Mouse (Mus musculus) neural tube, embryonic 12.5 days (tissue): ENCODE measurements around the gene Mvp. TPM values are rescaled to one million over a fixed set of nuclear protein-coding genes. Genes with fewer than 3 reads are reported as not detected.

ENCODE experiments used
- ATAC-seq: fragments of 200-750 bp; cut with Nextera tagmentation; 2 replicates; pipeline ENCODE4 v1.8.0; 2017; ENCODE audit warnings: low read depth, mild to moderate bottlenecking, moderate TSS enrichment, moderate library complexity; ENCODE audit not compliant: low FRiP score
- H3K27ac ChIP-seq: fragments of 300-500 bp; sonication (generic); 2 replicates; pipeline ENCODE4 v1.5.1; 2016
- H3K27me3 ChIP-seq: fragments of 300-500 bp; sonication (generic); replicated peaks from 2 replicates; pipeline ENCODE4 v1.6.1; 2016; ENCODE audit warnings: mild to moderate bottlenecking
- H3K36me3 ChIP-seq: fragments of 300-500 bp; sonication (generic); 2 replicates; pipeline ENCODE4 v1.6.1; 2016; ENCODE audit warnings: mild to moderate bottlenecking
- H3K4me1 ChIP-seq: fragments of 300-500 bp; sonication (generic); 2 replicates; pipeline ENCODE4 v1.6.1; 2016
- H3K4me2 ChIP-seq: fragments of 300-500 bp; sonication (generic); replicated peaks from 2 replicates; pipeline ENCODE4 v1.6.1; 2016; ENCODE audit warnings: mild to moderate bottlenecking
- H3K4me3 ChIP-seq: fragments of 300-500 bp; sonication (generic); 2 replicates; pipeline ENCODE4 v1.5.1; 2016
- H3K9ac ChIP-seq: fragments of 300-500 bp; sonication (generic); 2 replicates; pipeline ENCODE4 v1.6.1; 2016; ENCODE audit warnings: mild to moderate bottlenecking
- H3K9me3 ChIP-seq: fragments of 300-500 bp; sonication (generic); 2 replicates; pipeline ENCODE4 v1.6.1; 2016; ENCODE audit warnings: mild to moderate bottlenecking
- WGBS: fragments of 180-500 bp; shearing (Covaris S2); methylation state at CpG from one replicate; pipeline ENCODE4 v1.1.7; 2016; 5-methylcytosine and 5-hydroxymethylcytosine counted together
- polyA plus RNA-seq: library from polyadenylated mRNA; unstranded; fragments of >200 nt; fragmentation: Nextera tagmentation; extraction: Ambion mirVana; gene quantifications from 2 replicates; pipeline ENCODE4 v1.2.1, GENCODE M21; 2016

Mvp gene
- 5.9 and 6.6 TPM in 2 replicates for polyA plus RNA-seq

DNA sequence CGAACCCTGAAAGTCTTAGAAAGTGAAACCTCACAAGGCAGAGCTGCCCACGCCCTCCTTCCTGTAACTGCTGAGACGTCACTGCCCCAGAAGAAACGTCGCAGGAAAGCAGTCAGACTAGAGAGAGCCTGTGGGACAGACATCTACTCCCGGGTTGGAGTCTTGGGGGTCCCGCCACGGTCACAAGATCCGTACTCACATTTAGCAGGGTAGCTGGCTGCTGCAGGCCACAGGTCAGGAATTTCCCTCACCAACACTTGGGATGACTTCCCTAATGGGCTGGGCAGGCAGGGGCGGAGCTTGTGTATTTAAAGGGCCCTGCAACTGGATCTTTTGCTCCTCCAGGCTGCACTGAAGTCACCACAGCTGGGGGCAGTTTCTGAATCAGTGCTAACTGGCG is at the start of gene Mvp:
Gene Mvp (minus strand): TSS at position 302 of the 400 bp plus-strand sequence.
- peaks cover 41% of the 10 kb centered on the region for H3K4me1 ChIP-seq
- H3K27ac ChIP-seq: no peak within 1 kb of the TSS
- 69% methylated on average over 11 of the region's 11 CpGs for WGBS
- H3K27me3 ChIP-seq: no peaks in the 10 kb centered on the region
- 0 out of 2 replicates have a peak within 1 kb of the TSS, but pooled peaks have one; percentile 3 for H3K9ac ChIP-seq
- H3K4me3 ChIP-seq: 0 out of 2 replicates have a peak within 1 kb of the TSS, but pooled peaks have one; percentile 10
- peak within 1 kb of the TSS; percentile 94 for H3K4me2 ChIP-seq
- H3K36me3 ChIP-seq: peaks cover 27% of the 10 kb centered on the region
- H3K9me3 ChIP-seq: no peaks in the 10 kb centered on the region
- no peak for ATAC-seq

DNA sequence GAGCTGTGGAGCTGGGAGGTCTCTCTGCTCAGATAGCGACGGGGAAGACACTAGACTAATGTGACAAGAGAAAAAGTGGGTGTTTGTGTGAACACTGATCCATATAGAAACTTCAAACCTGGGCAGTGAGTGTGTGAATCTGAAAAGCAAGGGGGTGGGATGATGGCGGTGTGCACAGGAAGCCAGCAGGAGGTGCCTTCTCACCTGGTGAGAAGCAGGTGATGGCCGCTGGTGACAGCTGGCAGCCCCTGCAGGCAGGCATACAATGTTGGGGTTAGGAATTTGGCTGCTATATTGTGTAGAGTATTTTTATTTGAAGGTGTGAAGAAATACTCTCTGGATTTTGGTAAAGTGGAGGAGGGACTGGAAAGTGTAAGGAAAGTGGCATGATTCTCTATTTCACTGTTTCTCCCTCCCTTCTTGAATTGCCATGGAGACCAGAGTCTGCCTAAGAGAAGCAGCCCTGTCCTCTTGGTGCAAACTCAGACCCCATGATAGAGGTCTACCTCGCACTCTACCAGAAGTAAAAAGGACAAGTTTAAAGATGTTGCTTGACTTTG is 40.7 kb upstream of the Mvp start:
- 76% methylated on average over 5 of the region's 5 CpGs for WGBS
- no peaks in the 10 kb centered on the region for H3K27me3 ChIP-seq

DNA sequence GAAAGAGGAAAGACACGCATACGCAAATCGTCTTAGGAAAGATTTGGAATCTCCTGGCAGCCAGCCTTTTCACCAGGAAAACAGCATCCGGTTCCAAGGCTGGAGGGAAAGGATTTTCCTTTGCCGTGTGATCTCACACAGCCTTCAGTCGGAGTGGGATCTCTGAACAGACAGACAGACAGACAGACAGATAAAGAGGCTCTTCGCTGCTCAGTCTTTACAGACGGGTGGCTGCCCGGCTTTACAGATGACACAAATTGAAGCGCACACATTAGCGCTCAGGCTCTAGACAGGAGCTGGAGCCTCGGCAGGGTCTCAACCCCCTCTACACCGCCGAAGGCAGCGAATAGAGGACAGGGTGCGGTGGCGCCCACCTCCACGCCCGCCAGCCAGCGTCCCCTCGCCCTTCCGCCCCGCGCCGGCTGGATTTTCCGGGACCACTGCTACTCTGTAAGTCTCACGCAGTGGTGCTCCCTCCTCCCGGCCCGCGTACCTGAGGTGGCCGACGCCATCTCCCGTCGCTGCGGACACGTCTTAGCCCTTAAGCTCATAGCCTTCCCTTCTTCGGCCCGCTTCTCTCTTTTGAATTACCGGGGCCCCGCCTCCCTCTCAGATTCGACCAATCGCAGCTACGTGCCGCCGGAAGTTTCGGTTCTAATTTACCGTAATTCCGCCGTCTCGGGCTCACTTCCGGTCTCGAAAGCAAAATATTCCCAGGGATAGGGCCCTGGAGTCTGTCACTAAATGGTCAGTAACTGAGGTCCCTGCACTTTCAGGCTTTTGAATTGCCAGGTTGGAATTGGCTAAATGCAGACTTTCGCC is 27.6 kb upstream of the Mvp start, which contains the start of gene Kif22:
Gene Kif22 (minus strand): TSS at position 621 of the 822 bp plus-strand sequence.
- Histone ChIP-seq H3K4me3 (peak within 1 kb of the TSS; percentile 73), H3K9me3 (no peaks in the 10 kb centered on the region), H3K4me1 (peaks cover 14% of the 10 kb centered on the region), H3K36me3 (0 out of 2 replicates have a peak, but pooled peaks cover 6% of the 10 kb centered on the region), H3K9ac (peak within 1 kb of the TSS; percentile 68), H3K27ac (no peak within 1 kb of the TSS), H3K4me2 (peak within 1 kb of the TSS; percentile 70), H3K27me3 (no peaks in the 10 kb centered on the region)
- under 1% methylated on average over 53 of the region's 53 CpGs for WGBS
- ATAC-seq: peak; percentile 48; the same call in 1 of the 2 replicates

More for the DNA sequence above, 40.7 kb upstream of the Mvp start:
- H3K4me2 ChIP-seq: no peak overlapping the region
- H3K9me3 ChIP-seq: no peaks in the 10 kb centered on the region
- H3K4me1 ChIP-seq: no peaks in the 10 kb centered on the region
- H3K27ac ChIP-seq: no peak overlapping the region
- no peak overlapping the region for H3K4me3 ChIP-seq
- no peak for ATAC-seq
- H3K36me3 ChIP-seq: no peaks in the 10 kb centered on the region
- no peak overlapping the region for H3K9ac ChIP-seq

DNA sequence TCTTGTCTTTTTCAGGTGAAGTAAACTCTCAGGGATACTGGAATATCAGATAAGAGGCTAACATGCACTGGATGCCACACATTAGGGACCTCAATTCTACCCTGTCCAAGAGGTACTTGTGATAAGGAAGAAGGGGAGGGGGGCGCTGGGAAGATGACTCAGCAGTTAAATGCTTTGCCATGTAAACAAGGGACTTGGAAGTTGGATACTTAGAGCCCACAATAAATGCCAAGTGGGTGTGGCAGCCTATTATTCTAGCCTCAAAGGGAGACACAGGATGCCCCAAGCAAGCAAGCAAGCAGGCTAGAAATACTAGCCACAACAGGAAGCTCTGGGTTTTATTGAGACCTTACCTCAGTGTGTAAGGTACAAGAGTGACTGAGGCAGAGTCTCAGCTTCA is 16.8 kb upstream of the Mvp start:
- H3K27me3 ChIP-seq: no peaks in the 10 kb centered on the region
- H3K4me2 ChIP-seq: no peak overlapping the region
- H3K27ac ChIP-seq: no peak overlapping the region
- H3K4me3 ChIP-seq: no peak overlapping the region
- ATAC-seq: no peak
- H3K9ac ChIP-seq: no peak overlapping the region
- peaks cover 8% of the 10 kb centered on the region for H3K4me1 ChIP-seq
- H3K9me3 ChIP-seq: no peaks in the 10 kb centered on the region
- peaks cover 67% of the 10 kb centered on the region for H3K36me3 ChIP-seq
- WGBS: 47% methylated on average over 1 of the region's 1 CpGs

DNA sequence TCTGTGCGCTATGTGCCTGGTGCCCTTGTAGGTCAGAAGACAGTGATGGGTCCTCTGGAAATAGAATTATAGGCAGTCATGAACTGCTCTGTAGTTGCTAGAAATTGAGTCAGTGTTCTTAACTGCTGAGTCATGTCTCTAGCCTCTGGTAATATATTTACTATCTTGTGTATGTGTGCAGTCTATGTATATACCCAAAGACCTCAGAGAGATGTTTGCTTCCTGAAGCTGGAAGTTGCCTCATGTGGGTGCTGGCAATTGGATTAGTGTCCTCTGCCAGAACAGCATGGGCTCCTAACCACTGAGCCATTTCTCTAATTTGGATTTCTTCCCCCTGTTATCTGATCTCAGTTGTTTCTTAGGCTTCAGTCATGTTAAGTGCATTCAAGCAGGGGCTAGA is 15.8 kb upstream of the Mvp start:
- ATAC-seq: no peak

DNA sequence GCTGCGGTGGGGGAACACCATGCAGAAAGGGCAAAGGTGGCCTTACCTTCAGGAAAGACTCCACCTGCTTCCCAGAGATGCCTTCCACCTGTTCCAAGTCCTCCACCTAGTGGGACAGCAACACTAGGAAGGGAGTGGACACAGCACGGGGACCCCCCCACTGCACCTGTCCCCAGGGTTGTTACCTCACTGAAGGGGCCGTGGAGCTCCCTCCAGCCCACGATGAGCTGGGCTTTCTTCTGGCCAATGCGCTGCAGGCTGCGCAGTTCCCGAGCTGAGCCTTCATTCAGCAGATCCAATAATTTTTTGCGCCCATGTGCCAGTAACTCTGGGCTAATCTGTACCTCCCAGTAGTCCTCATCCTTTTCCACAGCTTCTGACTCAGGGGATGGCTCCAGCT is 13.5 kb upstream of the Mvp start:
- Histone ChIP-seq H3K9ac (peak overlapping the region; percentile 61), H3K27me3 (no peaks in the 10 kb centered on the region), H3K4me2 (peak overlapping the region; percentile 76), H3K27ac (peak overlapping the region; percentile 98), H3K36me3 (peaks cover 63% of the 10 kb centered on the region), H3K9me3 (no peaks in the 10 kb centered on the region), H3K4me3 (peak overlapping the region; percentile 98), H3K4me1 (peaks cover 30% of the 10 kb centered on the region)
- 68% methylated on average over 8 of the region's 8 CpGs for WGBS
- no peak for ATAC-seq

More for the DNA sequence above, 15.8 kb upstream of the Mvp start:
- Histone ChIP-seq H3K27me3 (no peaks in the 10 kb centered on the region), H3K4me2 (no peak overlapping the region), H3K9ac (no peak overlapping the region), H3K4me1 (peaks cover 8% of the 10 kb centered on the region), H3K27ac (no peak overlapping the region), H3K36me3 (peaks cover 61% of the 10 kb centered on the region), H3K9me3 (no peaks in the 10 kb centered on the region), H3K4me3 (no peak overlapping the region)
- WGBS: 100% methylated on average over 1 of the region's 1 CpGs

DNA sequence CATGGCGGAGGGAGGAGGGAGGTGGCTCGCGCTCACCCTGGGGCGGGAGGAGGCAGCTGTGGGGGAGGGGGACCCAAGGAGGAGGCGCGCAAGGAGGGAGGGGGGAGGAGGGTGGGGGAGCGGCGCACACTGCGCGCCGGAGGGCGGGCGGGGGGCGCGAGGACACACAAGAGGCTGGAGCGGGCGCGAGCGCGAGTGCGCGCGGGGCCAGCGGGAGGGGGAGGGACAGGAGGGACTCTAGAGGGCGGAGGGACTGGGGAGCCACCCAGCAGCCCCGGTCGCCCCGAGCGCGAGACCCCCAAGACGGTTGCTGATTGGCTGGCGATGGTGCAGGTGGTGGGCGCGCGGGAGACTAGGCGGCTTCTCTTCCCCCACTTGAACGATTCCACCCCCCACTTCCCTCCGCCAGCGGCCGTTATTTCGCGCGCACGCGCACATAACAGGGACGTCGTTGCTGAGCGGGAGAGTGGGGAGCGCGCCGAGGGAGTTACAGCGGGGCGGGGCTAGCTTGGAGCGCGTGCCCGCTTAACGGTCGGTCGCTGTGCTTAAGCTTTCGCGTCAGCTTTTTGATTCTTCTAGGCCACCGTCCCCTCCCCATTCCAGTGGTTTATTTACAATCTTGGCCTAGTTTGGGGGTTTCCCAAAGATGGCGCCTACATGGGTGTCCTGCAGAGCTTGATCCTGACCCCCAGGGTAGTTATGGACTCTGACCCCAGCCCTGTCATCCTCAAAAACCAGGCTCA is 12.7 kb upstream of the Mvp start, which contains the start of gene Maz:
Gene Maz (minus strand): TSS at position 54 of the 743 bp plus-strand sequence.
- under 1% methylated on average over 51 of the region's 63 CpGs for WGBS
- peaks cover 38% of the 10 kb centered on the region for H3K4me1 ChIP-seq
- H3K27me3 ChIP-seq: no peaks in the 10 kb centered on the region
- peak within 1 kb of the TSS; percentile 89 for H3K9ac ChIP-seq
- H3K4me3 ChIP-seq: peak within 1 kb of the TSS; percentile 98
- no peaks in the 10 kb centered on the region for H3K9me3 ChIP-seq
- H3K4me2 ChIP-seq: peak within 1 kb of the TSS; percentile 98
- peaks cover 63% of the 10 kb centered on the region for H3K36me3 ChIP-seq
- ATAC-seq: peak; percentile 88
- H3K27ac ChIP-seq: peak within 1 kb of the TSS; percentile 98

DNA sequence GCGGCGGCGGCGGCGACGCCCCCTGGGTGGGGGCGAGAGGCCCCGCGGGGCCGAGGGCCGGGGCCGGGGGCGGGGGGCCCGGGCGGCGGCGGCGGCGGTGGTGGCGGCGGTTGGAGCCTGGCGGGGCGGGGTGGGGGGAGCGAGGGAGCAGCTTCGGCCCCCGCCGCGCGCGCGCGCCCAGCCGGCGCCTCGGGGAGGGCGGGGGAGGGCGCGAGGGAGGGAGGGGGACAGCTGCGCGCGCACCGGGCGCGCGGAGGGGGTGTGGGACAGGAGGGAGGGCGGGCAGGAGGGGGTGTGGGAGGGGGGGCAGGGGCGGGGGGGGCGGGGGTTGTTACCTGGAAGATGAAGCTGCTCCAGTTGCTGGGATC is 12.2 kb upstream of the Mvp start:
- H3K27ac ChIP-seq: peak overlapping the region; percentile 98
- peak overlapping the region; percentile 89 for H3K9ac ChIP-seq
- no peaks in the 10 kb centered on the region for H3K27me3 ChIP-seq
- H3K9me3 ChIP-seq: no peaks in the 10 kb centered on the region
- 3% methylated on average over 5 of the region's 48 CpGs for WGBS
- H3K4me1 ChIP-seq: peaks cover 43% of the 10 kb centered on the region
- H3K4me2 ChIP-seq: peak overlapping the region; percentile 98
- ATAC-seq: peak; percentile 8; the same call in 1 of the 2 replicates
- H3K4me3 ChIP-seq: peak overlapping the region; percentile 98
- peaks cover 61% of the 10 kb centered on the region for H3K36me3 ChIP-seq

DNA sequence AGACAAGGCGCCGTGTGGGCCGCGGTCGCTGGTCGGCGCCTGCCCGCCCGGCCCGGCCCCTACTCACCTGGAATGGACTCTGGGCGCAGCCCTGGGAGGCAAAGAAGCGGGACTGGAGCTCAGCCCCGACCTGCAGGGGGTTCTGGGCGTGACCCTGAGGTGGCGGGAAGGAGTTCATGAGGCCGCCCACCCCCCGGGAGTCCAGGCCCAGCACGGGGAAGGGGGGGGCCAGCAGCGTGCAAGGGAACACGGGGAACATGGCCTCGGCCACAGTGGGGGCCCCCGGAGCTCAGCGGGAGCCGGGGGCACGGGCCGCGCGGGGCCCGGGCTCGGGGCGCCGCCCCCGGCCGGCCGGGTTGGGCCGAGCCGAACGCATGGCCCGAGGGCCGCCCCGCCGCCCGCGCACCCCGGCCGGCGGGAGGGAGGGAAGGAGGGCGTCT is 11.8 kb upstream of the Mvp start:
- Histone ChIP-seq H3K27me3 (no peaks in the 10 kb centered on the region), H3K36me3 (peaks cover 58% of the 10 kb centered on the region), H3K4me3 (peak overlapping the region; percentile 98), H3K9me3 (no peaks in the 10 kb centered on the region), H3K4me1 (peaks cover 47% of the 10 kb centered on the region), H3K4me2 (peak overlapping the region; percentile 98), H3K27ac (peak overlapping the region; percentile 98), H3K9ac (peak overlapping the region; percentile 89)
- WGBS: under 1% methylated on average over 47 of the region's 48 CpGs
- peak; percentile 21 for ATAC-seq

DNA sequence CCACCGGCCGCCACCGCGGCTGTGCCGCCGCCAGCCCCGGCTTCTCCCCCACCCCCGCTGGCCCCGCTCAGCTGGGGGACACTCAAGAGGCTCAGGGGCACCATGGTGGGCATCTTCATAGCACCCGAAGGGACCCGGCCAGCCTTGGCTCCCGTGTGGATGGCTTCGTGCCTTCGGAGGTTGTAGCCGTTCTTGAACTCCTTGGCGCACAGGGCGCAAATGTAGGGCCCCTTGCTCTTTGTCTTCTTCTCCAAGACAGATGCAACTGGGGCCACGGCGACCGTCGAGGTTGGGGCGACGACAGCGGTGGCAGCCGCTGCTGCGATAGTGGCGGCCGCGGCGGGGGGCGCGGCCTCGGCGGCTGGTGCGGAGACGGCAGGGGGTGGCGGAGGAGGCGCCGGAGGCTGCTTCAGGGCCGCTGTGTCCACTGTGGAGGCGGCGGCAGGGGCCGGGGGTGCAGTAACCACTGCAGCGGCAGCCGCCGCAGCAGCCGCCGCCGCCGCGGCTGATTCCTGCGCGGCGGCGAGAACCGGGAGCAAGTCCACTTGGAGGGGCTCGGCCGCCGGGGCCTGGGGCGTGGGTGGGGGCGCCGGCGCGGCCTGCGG is 11.2 kb upstream of the Mvp start:
- H3K4me3 ChIP-seq: peak overlapping the region; percentile 98
- H3K4me2 ChIP-seq: peak overlapping the region; percentile 98
- H3K9ac ChIP-seq: peak overlapping the region; percentile 89
- 0 out of 2 replicates have a peak, but pooled peaks have one; percentile 2 for ATAC-seq
- H3K9me3 ChIP-seq: no peaks in the 10 kb centered on the region
- peaks cover 53% of the 10 kb centered on the region for H3K36me3 ChIP-seq
- WGBS: under 1% methylated on average over 59 of the region's 65 CpGs
- H3K27me3 ChIP-seq: no peaks in the 10 kb centered on the region
- H3K4me1 ChIP-seq: peaks cover 52% of the 10 kb centered on the region
- H3K27ac ChIP-seq: peak overlapping the region; percentile 98

DNA sequence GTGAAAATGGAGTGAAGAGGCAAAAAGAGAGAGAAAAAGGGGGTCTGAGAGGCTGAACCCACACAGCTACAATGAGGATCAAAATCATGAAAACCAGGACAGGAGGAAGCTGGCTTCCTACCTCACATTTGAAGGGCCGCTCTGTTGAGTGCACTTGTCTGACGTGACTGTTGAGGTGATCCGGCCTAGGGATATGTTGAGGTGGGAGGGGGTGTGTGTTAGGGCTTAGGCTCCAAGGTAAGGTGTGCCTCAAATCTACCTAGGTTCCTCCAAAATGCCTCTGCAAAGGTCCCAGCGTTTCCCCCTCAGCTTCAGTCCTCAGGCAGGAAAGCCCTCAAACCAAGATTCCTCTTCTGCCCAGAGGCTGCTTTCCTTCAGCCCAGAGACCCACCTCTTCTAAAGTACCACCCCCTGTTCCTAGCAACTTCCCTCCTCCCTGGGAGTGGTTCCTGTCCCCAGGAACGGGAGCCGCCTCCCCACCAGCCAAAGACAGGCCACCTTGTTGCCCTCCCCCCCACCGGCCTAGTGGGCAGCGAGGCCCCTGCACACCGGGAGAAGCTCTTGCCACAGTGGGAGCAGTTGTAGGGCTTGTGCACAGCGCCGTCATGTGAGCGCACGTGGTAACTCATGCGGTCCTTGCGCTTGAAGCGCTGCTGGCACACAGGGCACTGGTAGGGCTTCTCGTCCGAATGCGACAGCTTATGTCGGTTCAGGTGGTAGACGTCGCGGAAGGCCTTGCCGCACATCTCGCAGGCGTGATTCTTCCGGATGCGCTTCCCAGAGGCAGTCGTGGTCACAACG is 10.5 kb upstream of the Mvp start:
- Histone ChIP-seq H3K4me3 (peak overlapping the region; percentile 98), H3K4me2 (peak overlapping the region; percentile 98), H3K36me3 (peaks cover 46% of the 10 kb centered on the region), H3K4me1 (peaks cover 59% of the 10 kb centered on the region), H3K27me3 (no peaks in the 10 kb centered on the region), H3K9ac (peak overlapping the region; percentile 89), H3K27ac (peak overlapping the region; percentile 98), H3K9me3 (no peaks in the 10 kb centered on the region)
- WGBS: under 1% methylated on average over 30 of the region's 30 CpGs
- ATAC-seq: peak; percentile 30; the same call in 1 of the 2 replicates
